Mouse (Mus musculus): ENCODE results near the gene Ntf5. TPM values are rescaled to one million over a fixed set of nuclear protein-coding genes. Genes with fewer than 3 reads are reported as not detected.

The Ntf5 gene
- 0.17 and 0.23 TPM in 2 replicates for polyA plus RNA-seq (2012; rRNA removed)

DNA sequence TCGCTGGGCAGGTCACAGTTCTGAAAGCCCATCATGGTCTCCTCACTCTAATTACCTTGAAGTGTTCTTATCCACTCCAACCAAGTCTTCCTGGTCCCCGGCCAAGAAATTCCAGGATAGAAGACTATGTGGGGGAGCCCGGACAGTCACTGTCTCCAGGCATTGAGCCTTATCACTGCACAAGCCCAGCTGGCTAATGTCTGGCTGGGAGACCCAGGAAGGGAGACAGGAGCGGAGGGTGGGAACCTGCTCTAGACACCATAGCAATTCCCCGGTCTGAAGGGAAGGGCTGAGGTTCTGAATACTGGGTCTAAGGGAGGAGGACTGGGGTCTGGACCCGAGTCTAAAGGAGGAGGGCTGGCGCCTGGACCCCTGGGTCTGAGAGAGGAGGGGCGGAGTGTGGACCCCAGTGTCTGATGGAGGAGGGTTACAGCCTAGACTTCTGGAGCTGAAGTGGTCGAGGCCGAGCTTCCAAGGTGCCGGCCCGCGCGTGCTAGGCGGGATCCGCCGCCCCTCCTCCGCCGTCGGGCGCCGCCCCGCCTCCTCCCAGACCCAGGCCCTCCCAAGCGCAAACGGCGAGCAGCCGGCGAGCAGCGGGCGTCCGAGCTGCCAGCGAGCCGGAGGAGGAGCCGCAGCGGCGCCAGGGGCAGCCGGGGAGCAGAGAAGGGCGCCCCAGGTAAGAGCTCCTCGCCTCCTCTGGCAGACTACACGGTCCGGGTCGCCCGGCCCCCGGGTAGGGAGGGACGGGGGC is at the start of gene Ntf5:
Gene Ntf5, plus strand, starts transcription at position 583 of the 751 bp plus-strand sequence.

GRCm38 (mm10) chr7:45366652-45367019 is 46.9 kb upstream of the Ntf5 start, which contains the start of gene Ppfia3:
Gene Ppfia3 (minus strand): TSS chr7:45367019.

DNA sequence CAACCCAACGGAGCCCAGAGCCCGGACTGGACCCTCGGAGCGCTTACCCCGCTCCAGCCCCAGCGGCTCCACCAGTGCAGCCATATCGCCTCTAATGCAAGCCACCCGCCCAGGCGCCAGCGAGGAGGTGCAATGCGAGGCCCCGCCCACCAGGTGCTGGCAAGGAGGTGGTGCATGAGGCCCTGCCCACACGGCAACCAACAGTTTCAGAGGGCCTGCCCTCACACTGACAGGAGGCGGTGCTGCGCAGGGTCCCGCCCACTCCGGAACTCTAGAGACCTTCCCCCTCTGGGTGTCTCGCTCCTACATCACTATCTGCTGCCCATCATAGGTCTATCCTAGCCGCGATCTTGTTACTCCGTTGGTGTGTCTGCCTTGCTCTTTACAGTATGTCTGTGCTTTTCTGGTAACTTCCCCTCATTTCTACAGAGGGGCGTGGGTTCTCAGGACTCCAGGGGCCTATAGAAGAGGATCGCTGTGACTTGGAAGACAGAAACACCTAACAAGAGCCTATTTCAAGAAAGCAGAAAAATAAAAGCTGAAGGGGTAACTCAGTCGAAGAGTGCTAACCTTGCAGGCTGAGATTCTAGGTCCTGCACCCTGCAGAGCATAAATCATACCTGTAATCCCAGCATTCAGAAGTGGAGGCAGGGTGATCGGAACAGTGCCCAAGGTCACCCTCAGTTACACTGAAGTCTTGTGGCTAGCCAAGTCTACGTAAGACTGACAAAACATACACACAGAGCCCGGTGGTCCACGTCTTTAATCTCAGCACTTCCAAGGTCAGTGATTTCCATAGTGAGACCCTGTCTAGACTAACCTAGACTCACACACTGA is 42.8 kb upstream of the Ntf5 start, which contains the start of gene Lin7b:
Gene Lin7b, minus strand, starts transcription at position 109 of the 837 bp plus-strand sequence.

GRCm38 (mm10) chr7:45395578-45396336 is 17.7 kb upstream of the Ntf5 start, which contains the start of gene Snrnp70:
Gene Snrnp70 (minus strand): TSS chr7:45395742.

DNA sequence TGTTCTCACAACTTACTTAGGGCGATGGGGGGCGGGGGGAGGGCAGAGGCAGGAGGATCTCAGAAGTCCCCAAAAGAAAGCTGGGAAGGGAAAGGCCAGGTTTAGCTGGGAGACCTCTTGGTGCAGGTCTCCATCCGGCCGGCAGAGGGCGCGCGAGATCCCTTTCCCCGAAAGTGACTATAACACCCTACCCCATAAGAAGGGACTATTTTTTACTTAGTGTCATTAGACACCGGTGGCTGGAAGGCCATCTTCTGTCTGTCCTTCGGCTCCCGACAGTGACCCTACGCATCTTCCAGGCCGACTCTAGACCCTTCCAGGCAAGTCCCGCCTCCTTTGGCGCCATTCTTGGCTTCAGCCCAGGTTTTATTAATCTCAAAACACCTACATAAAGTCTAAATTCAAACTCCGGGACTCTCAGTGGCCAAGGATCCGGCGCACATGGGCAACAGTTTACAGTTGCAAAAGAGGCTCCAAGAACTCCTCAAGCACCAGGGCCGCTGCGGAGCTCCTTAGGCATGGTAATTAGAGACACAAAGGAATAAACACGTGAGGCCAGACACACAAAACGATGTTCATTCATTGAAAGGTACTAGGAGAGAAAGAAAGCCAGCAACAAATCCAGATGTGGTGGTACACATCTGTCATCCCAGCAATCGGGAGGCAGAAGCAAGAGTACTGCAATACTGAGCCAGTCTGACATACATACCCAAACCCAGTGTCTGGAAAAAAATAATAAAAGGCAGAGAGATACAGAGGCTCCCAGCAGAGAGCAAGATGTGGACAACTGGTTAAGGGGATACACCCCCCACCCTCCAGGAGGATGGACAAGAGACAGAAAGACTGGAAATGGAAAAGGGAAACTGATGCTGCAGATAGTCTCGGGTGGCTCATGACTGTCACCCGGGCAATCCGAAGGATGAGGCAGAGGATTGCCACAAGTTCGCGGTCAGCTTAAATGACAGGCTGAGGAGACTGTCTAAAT is 8.1 kb upstream of the Ntf5 start, which contains the start of gene Kcna7:
Gene Kcna7, plus strand, starts transcription at position 563 of the 985 bp plus-strand sequence.

GRCm38 (mm10) chr7:45420615-45420919 is 7.1 kb downstream of the Ntf5 start, which contains the start of gene Lhb:
Gene Lhb (plus strand): TSS chr7:45420820.

DNA sequence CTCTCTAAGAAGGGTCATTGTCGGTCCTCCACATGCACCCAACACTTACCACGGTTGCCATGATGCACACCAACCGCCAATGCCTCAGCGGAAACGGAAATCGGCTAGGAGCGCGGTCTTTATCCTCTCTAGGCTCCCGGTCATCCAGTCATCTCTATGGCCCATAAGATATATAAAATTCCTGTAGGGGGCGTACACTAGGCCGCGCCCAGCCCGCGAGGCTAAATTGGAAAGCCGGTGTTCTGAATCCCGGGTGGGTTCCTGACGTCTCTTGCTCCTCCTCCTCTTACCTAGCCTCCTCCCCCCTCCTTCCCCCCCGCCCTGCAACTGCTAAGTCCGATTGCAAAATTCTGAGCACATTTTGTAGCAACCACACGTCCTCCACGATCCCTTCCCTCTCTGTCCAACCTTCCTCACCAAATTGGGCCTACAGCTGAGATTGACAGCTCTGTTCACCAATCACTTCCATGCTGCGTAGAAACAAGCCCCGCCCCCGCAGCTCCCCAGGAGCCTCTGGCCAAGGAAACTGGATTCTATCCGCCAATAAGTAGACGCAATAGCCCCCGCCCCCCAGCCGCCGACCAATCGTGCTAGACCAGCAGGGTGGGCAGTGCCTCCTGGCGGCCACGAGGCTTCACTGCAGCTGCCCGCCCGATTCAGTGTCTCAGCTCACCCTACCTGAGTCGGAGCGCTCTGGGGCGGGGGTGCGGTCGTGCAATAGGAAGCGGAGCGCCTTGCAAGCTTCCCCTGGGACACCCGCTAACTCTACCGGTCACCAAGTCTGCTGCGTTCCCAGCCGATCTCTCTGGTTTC is 20.9 kb downstream of the Ntf5 start, which contains the start of gene Gys1:
Gene Gys1, plus strand, starts transcription at position 642 of the 813 bp plus-strand sequence.

GRCm38 (mm10) chr7:45437521-45438276 is 24.2 kb downstream of the Ntf5 start, which contains the start of gene Ruvbl2:
Gene Ruvbl2 (minus strand): TSS chr7:45438096.

GRCm38 (mm10) chr7:45459564-45460140 is 46.2 kb downstream of the Ntf5 start, which contains the start of gene Ftl1:
Gene Ftl1 (minus strand): TSS chr7:45459884.

DNA sequence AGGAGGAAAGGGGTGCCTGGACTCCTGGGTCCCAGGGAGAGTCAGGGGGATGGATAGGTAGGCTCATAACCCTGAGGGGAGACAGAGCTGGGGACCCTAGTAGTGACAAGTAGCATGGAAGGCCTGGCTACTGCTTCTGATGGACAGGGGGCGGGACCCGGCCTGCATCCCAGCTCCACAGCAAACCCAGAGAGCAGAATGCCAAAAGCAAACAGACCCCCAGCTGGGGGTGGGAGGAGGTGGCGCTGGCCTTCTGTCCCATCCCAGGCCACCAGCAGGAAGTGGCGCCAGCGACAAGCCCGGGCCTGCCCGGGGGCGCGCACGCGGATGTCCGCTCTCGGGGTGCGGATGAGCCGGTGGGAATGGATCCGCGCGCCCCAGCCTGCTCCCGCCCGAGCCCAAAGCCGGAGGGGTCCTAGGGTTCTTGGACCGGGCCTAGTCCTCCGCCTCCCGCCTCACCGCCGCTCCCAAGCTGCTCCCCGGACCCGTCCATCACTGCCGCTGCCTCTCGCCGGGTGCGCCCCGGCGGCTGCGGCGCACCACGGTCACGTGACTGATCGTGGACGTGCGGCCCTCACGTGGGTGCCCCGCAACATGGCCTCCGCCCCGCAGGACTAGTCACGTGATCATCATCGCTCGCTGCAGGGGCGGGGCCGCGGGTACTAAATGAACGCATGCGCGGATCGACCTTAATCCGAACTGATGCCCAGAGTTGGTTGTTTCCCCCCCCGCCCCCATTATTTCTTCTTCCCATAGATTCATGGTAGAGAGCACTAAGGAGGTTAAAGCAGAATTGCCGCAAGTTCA is 53.0 kb downstream of the Ntf5 start, which contains the start of gene Bax:
Gene Bax, minus strand, starts transcription at position 616 of the 807 bp plus-strand sequence.

Other genes with a start within 250 kb of the Ntf5 start
- 0.02 TPM in 1 of 2 replicates, not detected in the other for gene Slc17a7, start 249.7 kb upstream of the Ntf5 start, polyA plus RNA-seq (2012; rRNA removed)
- gene Gfy, start 234.1 kb upstream of the Ntf5 start, polyA plus RNA-seq (2012; rRNA removed), result not detected in 2 replicates
- not detected in 2 replicates for gene Pth2, start 232.7 kb upstream of the Ntf5 start, polyA plus RNA-seq (2012; rRNA removed)
- gene Ccdc155, start 208.8 kb upstream of the Ntf5 start, polyA plus RNA-seq (2012; rRNA removed), result 0.03 and 0.07 TPM in 2 replicates
- gene Dkkl1, start 201.5 kb upstream of the Ntf5 start, polyA plus RNA-seq (2012; rRNA removed), result 1.0 and 1.5 TPM in 2 replicates
- gene Tead2, start 197.9 kb upstream of the Ntf5 start, polyA plus RNA-seq (2012; rRNA removed), result 9.4 and 12.0 TPM in 2 replicates
- gene Cd37, start 174.6 kb upstream of the Ntf5 start, polyA plus RNA-seq (2012; rRNA removed), result 8.7 and 11.7 TPM in 2 replicates
- 0.01 and 0.03 TPM in 2 replicates for gene Slc6a16, start 172.6 kb upstream of the Ntf5 start, polyA plus RNA-seq (2012; rRNA removed)
- not detected in 2 replicates for gene Slc6a21, start 136.2 kb upstream of the Ntf5 start, polyA plus RNA-seq (2012; rRNA removed)
- gene Trpm4, start 79.9 kb upstream of the Ntf5 start, polyA plus RNA-seq (2012; rRNA removed), result 0.95 and 1.2 TPM in 2 replicates
- gene Hrc, start 78.4 kb upstream of the Ntf5 start, polyA plus RNA-seq (2012; rRNA removed), result 0.06 and 0.76 TPM in 2 replicates
- 0.18 and 0.20 TPM in 2 replicates for gene Ppfia3, start 46.7 kb upstream of the Ntf5 start, polyA plus RNA-seq (2012; rRNA removed)
- gene Lin7b, start 43.1 kb upstream of the Ntf5 start, polyA plus RNA-seq (2012; rRNA removed), result 0.31 and 0.34 TPM in 2 replicates
- 208 and 214 TPM in 2 replicates for gene Snrnp70, start 18.0 kb upstream of the Ntf5 start, polyA plus RNA-seq (2012; rRNA removed)
- 0.01 TPM in 1 of 2 replicates, not detected in the other for gene Kcna7, start 8.0 kb upstream of the Ntf5 start, polyA plus RNA-seq (2012; rRNA removed)
- not detected in 2 replicates for gene Lhb, start 7.1 kb downstream of the Ntf5 start, polyA plus RNA-seq (2012; rRNA removed)
- 2.8 and 2.9 TPM in 2 replicates for gene Gys1, start 21.1 kb downstream of the Ntf5 start, polyA plus RNA-seq (2012; rRNA removed)
- gene Ruvbl2, start 24.4 kb downstream of the Ntf5 start, polyA plus RNA-seq (2012; rRNA removed), result 66.7 and 69.1 TPM in 2 replicates
- gene Ftl1, start 46.2 kb downstream of the Ntf5 start, polyA plus RNA-seq (2012; rRNA removed), result 1,332 and 1,795 TPM in 2 replicates
- 52.2 and 58.7 TPM in 2 replicates for gene Bax, start 53.2 kb downstream of the Ntf5 start, polyA plus RNA-seq (2012; rRNA removed)
- 0.18 and 0.29 TPM in 2 replicates for gene Tulp2, start 68.2 kb downstream of the Ntf5 start, polyA plus RNA-seq (2012; rRNA removed)
- 0.06 TPM in 1 of 2 replicates, not detected in the other for gene Gm45808, start 73.1 kb downstream of the Ntf5 start, polyA plus RNA-seq (2012; rRNA removed)
- gene Dhdh, start 75.1 kb downstream of the Ntf5 start, polyA plus RNA-seq (2012; rRNA removed), result 2.0 and 2.2 TPM in 2 replicates
- gene Nucb1, start 96.7 kb downstream of the Ntf5 start, polyA plus RNA-seq (2012; rRNA removed), result 55.1 and 58.3 TPM in 2 replicates
- 112 and 129 TPM in 2 replicates for gene Ppp1r15a, start 112.6 kb downstream of the Ntf5 start, polyA plus RNA-seq (2012; rRNA removed)
- gene Plekha4, start 112.6 kb downstream of the Ntf5 start, polyA plus RNA-seq (2012; rRNA removed), result 0.75 and 0.86 TPM in 2 replicates
- gene Hsd17b14, start 141.2 kb downstream of the Ntf5 start, polyA plus RNA-seq (2012; rRNA removed), result 1.1 and 1.7 TPM in 2 replicates
- 35.6 and 40.6 TPM in 2 replicates for gene Bcat2, start 156.5 kb downstream of the Ntf5 start, polyA plus RNA-seq (2012; rRNA removed)
- not detected in 2 replicates for gene Fgf21, start 201.8 kb downstream of the Ntf5 start, polyA plus RNA-seq (2012; rRNA removed)
- gene Fut1, start 203.6 kb downstream of the Ntf5 start, polyA plus RNA-seq (2012; rRNA removed), result 0.01 TPM in 1 of 2 replicates, not detected in the other
- gene Izumo1, start 208.1 kb downstream of the Ntf5 start, polyA plus RNA-seq (2012; rRNA removed), result 0.09 and 0.10 TPM in 2 replicates
- 2.0 and 2.2 TPM in 2 replicates for gene Rasip1, start 213.8 kb downstream of the Ntf5 start, polyA plus RNA-seq (2012; rRNA removed)
- 0.37 and 0.43 TPM in 2 replicates for gene Mamstr, start 226.3 kb downstream of the Ntf5 start, polyA plus RNA-seq (2012; rRNA removed)